ENCODE assay signal across 17 mouse cellular contexts in genomic region chr1:133147324-133147723, GRCm38 (mm10).
DNase-seq lines count a peak whose midpoint lies in the region.
"Had no signal": no experiment of that assay in that cellular context is flagged by ENCODE, and none has a peak within 500 bp of the region (broad histone marks: within the 10 kb centered on the region; RNA-seq: fewer than 3 reads in every experiment).

No protein-coding gene starts in this region.

- peak; percentile 28 to 58 for DNase-seq in lung, adult 18-20 months
- DNase-seq in lung, postnatal 4 days: no peak
- DNase-seq in lung, postnatal 25 days (ENCODE audit: low spot score): peak; percentile 50
- DNase-seq in lung, postnatal 14 days: no peak
- DNase-seq in lung, postnatal 36 days: peak; percentile 42
- DNase-seq in ovary, postnatal 14 days (ENCODE audit: low spot score): no peak
- DNase-seq: adrenal gland, adult 2 months; adrenal gland, postnatal 25 days; cerebellum, adult 11-12 months; cerebellum, adult 8-10 months; cerebellum, postnatal 10 days; cerebellum, postnatal 36 days; embryo, embryonic 11 days; forebrain, postnatal 0 days; gastrocnemius, adult 2 months; gastrocnemius, postnatal 14 days; heart, adult 11 months had no signal

Comparison
In these comparisons a context has a peak if more than half of its experiments do, and no peak if none do; other contexts are left out.
1. DNase-seq: peak in lung, adult 18-20 months (2 of 2), lung, postnatal 25 days (single experiment) and lung, postnatal 36 days (single experiment); none in lung, postnatal 4 days (0 of 2), lung, postnatal 14 days (single experiment) and ovary, postnatal 14 days (single experiment).